Mouse (Mus musculus) splenic B cell, adult 2 months (primary cell): ENCODE measurements around the gene Cdkn2d.
A peak's percentile ranks its signal among the peaks of the same experiment; 100 is the strongest.
"Not testable (repeated sequence)": the region's sequence is repeated elsewhere in the genome, so short reads cannot be mapped to it uniquely, and the experiment has no call there.

Experiments used
- DNase-seq: peaks from one replicate; pipeline ENCODE4 v3.0.0-alpha.2; 2011; ENCODE audit warnings: low read depth, low spot score
- H3K27me3 ChIP-seq: 2 replicates; pipeline ENCODE4 v1.6.1; 2012; ENCODE audit warnings: mild to moderate bottlenecking, low read length, moderate library complexity, mixed read lengths; ENCODE audit not compliant: control insufficient read depth, poor library complexity, insufficient read depth, severe bottlenecking
- H3K36me3 ChIP-seq: 2 replicates; pipeline ENCODE4 v1.6.1; 2012; ENCODE audit warnings: mild to moderate bottlenecking, low read length, moderate library complexity, mixed read lengths; ENCODE audit not compliant: control insufficient read depth, poor library complexity, insufficient read depth, severe bottlenecking

Gene Cdkn2d

DNA sequence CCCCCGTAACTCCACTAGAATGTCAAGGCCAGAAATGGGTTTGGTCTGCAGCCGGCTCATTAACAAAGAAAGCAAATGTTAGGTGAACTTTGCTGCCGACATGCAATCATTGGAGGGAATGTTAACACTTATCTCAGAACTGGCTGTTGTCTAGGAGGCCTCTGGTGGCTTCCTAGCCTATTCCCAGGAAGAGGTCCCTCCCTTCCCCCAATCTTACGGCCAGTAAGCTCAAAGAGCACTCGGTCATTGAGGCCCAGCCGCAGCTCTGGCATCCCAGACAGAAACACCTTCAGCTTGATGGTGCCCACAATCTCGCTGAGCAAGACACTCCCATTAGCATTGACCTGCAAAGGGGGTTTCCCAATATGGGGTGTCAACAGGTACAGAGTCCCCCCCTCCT, 13.9 kb upstream of the Cdkn2d start:
- Histone ChIP-seq H3K27me3 (no peaks in the 10 kb centered on the region; the same call in 1 of the 2 replicates), H3K36me3 (no peaks in the 10 kb centered on the region)
- DNase-seq, result no peak

- no peaks in the 10 kb centered on the region for H3K36me3 ChIP-seq
- DNase-seq, result no peak
- no peaks in the 10 kb centered on the region; the same call in 1 of the 2 replicates for H3K27me3 ChIP-seq
Observed at GRCm38 (mm10) chr9:21299014-21299413, 7.8 kb upstream of the Cdkn2d start.

GRCm38 (mm10) chr9:21292271-21292670, 1.1 kb upstream of the Cdkn2d start:
- H3K36me3 ChIP-seq, result no peaks in the 10 kb centered on the region
- H3K27me3 ChIP-seq, result no peaks in the 10 kb centered on the region
- no peak for DNase-seq

DNA sequence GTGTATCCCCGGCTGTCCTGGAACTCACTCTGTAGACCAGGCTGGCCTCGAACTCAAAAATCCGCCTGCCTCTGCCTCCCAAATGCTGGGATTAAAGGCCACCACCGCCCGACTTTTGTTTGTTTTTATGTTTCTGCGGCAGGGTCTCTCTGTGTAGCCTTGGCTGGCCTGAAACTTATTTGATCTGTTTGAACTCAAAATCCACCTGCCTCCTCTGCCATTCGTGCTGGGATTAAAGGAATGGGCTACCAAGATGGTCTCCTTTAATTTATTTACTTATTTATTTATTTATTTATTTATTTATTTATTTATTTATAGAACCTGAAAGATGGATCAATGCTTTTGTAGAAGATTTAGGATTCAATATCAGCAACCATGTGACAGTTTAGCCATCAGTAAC, 661 bp upstream of the Cdkn2d start:
- DNase-seq, H3K27me3 ChIP-seq, H3K36me3 ChIP-seq: not testable (repeated sequence)

DNA sequence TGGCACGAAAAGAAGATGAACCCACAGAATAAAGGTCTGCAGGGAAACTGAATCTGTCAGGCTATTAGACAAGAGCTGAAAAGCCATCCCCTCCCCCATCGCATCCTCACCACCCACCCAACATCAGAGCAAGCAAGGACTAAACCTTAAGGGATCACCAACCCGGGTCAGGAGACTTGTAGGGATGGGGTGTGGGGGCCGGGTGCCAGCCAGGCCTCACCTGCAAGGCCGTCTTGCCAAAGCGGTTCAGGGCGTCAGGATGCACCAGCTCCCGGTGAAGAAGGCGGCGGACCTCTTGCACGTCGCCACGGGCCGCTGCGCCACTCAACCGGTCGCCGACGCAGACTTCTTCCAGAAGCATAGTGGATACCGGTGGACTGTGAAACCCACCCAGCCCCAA, 618 bp downstream of the Cdkn2d start:
- Histone ChIP-seq H3K27me3 (no peaks in the 10 kb centered on the region), H3K36me3 (no peaks in the 10 kb centered on the region)
- no peak for DNase-seq

- H3K36me3 ChIP-seq, result peaks cover 5% of the 10 kb centered on the region; the same call in 1 of the 2 replicates
- no peak for DNase-seq
- no peaks in the 10 kb centered on the region for H3K27me3 ChIP-seq
Observed at GRCm38 (mm10) chr9:21289337-21289671, 1.9 kb downstream of the Cdkn2d start.

- Histone ChIP-seq H3K36me3 (peaks cover 6% of the 10 kb centered on the region; the same call in 1 of the 2 replicates), H3K27me3 (no peaks in the 10 kb centered on the region)
- peak; percentile 64 for DNase-seq
Observed at GRCm38 (mm10) chr9:21288404-21289336, 2.5 kb downstream of the Cdkn2d start.

DNA sequence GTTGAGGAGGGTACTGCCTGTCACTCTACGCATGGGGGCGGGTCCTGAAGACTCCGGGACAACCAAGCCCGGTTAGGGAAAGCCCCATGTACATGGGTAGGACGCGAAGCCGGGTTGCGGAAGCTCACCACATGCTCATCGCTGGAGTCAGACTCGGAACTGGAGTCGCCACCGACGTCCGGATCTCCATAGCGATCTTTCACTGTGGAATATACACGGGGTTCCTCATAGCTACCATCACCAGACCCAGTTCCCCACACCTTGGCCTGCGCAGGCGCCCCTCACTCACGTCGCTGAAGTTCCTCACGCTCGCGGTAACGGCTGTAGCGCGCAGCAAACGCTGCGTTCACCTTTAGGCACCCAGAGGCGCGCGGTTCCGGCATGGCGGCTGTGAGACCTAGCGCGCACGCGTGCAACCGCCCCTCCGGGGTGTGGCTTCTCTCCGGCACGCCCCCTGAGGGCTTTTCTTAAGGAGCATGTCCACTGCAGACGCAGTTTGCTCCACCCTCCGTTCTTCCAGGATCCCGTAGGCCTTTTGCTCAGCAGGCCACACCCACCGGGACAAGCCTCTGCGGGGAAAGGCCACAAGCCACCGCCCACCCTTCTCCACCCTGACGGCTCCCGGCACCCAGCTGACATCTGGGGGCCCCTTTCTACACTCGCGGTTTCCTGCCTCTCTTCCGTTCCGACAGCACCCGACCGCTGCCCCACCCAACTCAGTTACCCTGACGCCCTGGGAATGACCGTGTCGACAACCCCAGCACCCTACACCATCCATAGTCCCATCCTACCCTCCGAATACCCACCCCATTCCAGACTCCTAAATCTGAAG, 3.4 kb downstream of the Cdkn2d start, which contains the start of gene Kri1:
TSS of gene Kri1 (minus strand) at position 399 of the 832 bp plus-strand sequence.
- H3K27me3 ChIP-seq, result no peaks in the 10 kb centered on the region
- DNase-seq, result peak; percentile 95
- peaks cover 6% of the 10 kb centered on the region; the same call in 1 of the 2 replicates for H3K36me3 ChIP-seq

DNA sequence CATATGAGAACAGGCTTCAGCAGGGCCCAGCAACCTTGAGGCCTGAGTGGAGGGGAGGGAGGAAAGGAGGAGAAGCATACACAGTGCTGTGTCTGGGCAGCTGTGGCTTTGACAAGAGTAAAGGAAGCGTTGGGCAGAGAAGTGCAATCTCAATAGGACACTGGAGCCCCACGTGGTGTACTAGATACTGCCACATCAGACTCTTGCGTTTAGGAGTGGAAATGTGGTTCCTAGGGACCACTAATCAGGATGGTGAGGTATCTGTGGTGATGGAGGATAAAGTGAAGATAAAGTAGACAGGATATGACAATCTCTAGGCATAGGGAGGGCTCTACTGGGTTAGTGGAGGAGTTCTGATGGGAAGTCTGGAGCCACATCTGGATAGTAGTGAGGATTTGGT, 4.5 kb downstream of the Cdkn2d start:
- Histone ChIP-seq H3K36me3 (peaks cover 6% of the 10 kb centered on the region; the same call in 1 of the 2 replicates), H3K27me3 (no peaks in the 10 kb centered on the region)
- peak; percentile 28 for DNase-seq

- H3K27me3 ChIP-seq, result no peaks in the 10 kb centered on the region
Observed at GRCm38 (mm10) chr9:21283994-21284393, 7.2 kb downstream of the Cdkn2d start.

GRCm38 (mm10) chr9:21283591-21283990, 7.6 kb downstream of the Cdkn2d start:
- Histone ChIP-seq H3K27me3 (no peaks in the 10 kb centered on the region), H3K36me3 (peaks cover 9% of the 10 kb centered on the region; the same call in 1 of the 2 replicates)
- no peak for DNase-seq

More at GRCm38 (mm10) chr9:21283994-21284393, 7.2 kb downstream of the Cdkn2d start:
- peaks cover 9% of the 10 kb centered on the region; the same call in 1 of the 2 replicates for H3K36me3 ChIP-seq
- no peak for DNase-seq

GRCm38 (mm10) chr9:21277776-21278175, 13.4 kb downstream of the Cdkn2d start:
- Histone ChIP-seq H3K36me3 (peaks cover 7% of the 10 kb centered on the region), H3K27me3 (no peaks in the 10 kb centered on the region)
- DNase-seq, result no peak

DNA sequence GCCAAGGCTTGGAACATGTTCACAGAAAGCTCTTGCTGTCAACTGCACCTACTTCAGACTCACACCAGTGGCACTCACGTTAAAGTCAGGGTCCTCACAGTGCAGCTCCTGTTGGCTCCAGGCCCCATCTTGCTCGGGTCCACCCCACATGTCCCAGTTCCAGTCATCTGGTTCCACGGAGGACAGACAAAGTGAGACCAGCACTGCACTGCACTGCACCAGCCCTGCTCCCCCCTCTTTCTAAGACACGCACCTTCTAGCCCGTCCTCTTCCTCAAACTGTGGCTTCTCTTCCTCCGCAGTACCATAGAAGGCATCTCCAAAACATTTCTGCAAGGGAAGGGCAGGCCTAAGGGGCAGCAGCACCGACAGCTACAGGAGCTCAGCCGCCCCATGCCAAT, 14.9 kb downstream of the Cdkn2d start:
- DNase-seq, result no peak
- Histone ChIP-seq H3K27me3 (no peaks in the 10 kb centered on the region), H3K36me3 (peaks cover 11% of the 10 kb centered on the region)

DNA sequence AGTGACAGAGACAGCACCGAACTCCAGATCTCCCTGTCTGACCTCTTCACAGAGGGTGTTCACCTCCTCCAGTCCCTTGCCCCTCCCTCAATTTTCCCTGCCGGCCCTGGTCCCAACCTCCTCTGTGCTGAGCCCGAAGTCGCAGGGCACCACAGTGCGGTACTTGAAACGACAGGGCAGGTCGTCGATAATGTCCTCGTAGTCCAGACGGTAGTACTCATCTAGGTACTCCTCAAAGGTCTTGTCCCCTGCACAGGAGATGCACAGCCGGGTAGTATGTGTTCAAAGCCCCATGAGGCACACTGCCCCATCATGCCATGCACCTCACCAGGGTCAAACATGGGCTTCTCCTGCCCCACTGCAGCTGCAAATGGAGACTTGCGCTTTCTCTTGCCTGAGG, 15.5 kb downstream of the Cdkn2d start:
- no peak for DNase-seq
- peaks cover 9% of the 10 kb centered on the region for H3K36me3 ChIP-seq

More for the DNA sequence above, 15.5 kb downstream of the Cdkn2d start:
- no peaks in the 10 kb centered on the region for H3K27me3 ChIP-seq
